Mouse (Mus musculus) midbrain, embryonic 11.5 days (tissue): Measurements from ENCODE around the gene Scube3. TPM values are rescaled to one million over a fixed set of nuclear protein-coding genes. Genes with fewer than 3 reads are reported as not detected.

ENCODE experiments used
- ATAC-seq: fragments of 200-750 bp; cut with Nextera tagmentation; 2 replicates; pipeline ENCODE4 v1.8.0; 2017; ENCODE audit warnings: moderate TSS enrichment, moderate library complexity; ENCODE audit not compliant: low FRiP score
- DNase-seq: peaks from one replicate; pipeline ENCODE4 v3.0.0; 2015; ENCODE audit warnings: low spot score; ENCODE audit errors: missing footprints
- H3K27ac ChIP-seq: fragments of 300-500 bp; sonication (generic); 2 replicates; pipeline ENCODE4 v1.5.1; 2014; ENCODE audit warnings: low read depth, low read length
- H3K27me3 ChIP-seq: fragments of 300-500 bp; sonication (generic); 2 replicates; pipeline ENCODE4 v1.6.1; 2014; ENCODE audit warnings: mild to moderate bottlenecking, low read length, moderate library complexity, mixed read lengths; ENCODE audit not compliant: control insufficient read depth, insufficient read depth
- H3K36me3 ChIP-seq: fragments of 300-500 bp; sonication (generic); 2 replicates; pipeline ENCODE4 v1.6.1; 2014; ENCODE audit warnings: mild to moderate bottlenecking, low read length, moderate library complexity, mixed read lengths; ENCODE audit not compliant: control insufficient read depth, insufficient read depth
- H3K4me1 ChIP-seq: fragments of 300-500 bp; sonication (generic); 2 replicates; pipeline ENCODE4 v1.6.1; 2014; ENCODE audit warnings: low read length; ENCODE audit not compliant: control insufficient read depth, insufficient read depth
- H3K4me2 ChIP-seq: fragments of 300-500 bp; sonication (generic); 2 replicates; pipeline ENCODE4 v1.6.1; 2014; ENCODE audit warnings: mild to moderate bottlenecking, moderate library complexity
- H3K4me3 ChIP-seq: fragments of 300-500 bp; sonication (generic); 2 replicates; pipeline ENCODE4 v1.5.1; 2014; ENCODE audit warnings: low read depth, low read length
- H3K9ac ChIP-seq: fragments of 300-500 bp; sonication (generic); 2 replicates; pipeline ENCODE4 v1.6.1; 2014; ENCODE audit warnings: low read length
- H3K9me3 ChIP-seq: fragments of 300-500 bp; sonication (generic); 2 replicates; pipeline ENCODE4 v1.6.1; 2016; ENCODE audit warnings: low read length; ENCODE audit not compliant: control insufficient read depth
- WGBS: fragments of 180-500 bp; shearing (Covaris S2); extraction: QIAGEN DNeasy Blood & Tissue Kit; methylation state at CpG from one replicate; pipeline ENCODE4 v1.1.7; 2014; 5-methylcytosine and 5-hydroxymethylcytosine counted together
- polyA plus RNA-seq: library from polyadenylated mRNA; unstranded; fragments of >200 nt; fragmentation: Nextera tagmentation; extraction: Ambion mirVana; gene quantifications from 2 replicates; pipeline ENCODE4 v1.2.1, GENCODE M21; 2014

The Scube3 gene
- polyA plus RNA-seq, 1 experiment from 2014 or later, result 10.2 TPM

GRCm38 (mm10) chr17:28104416-28104815, 37.5 kb upstream of the Scube3 start:
- no peak overlapping the region for H3K4me3 ChIP-seq
- no peaks in the 10 kb centered on the region for H3K36me3 ChIP-seq
- WGBS, result 89% methylated on average over 6 of the region's 6 CpGs
- H3K27me3 ChIP-seq, result no peaks in the 10 kb centered on the region; the same call in 1 of the 2 replicates
- no peaks in the 10 kb centered on the region; the same call in 1 of the 2 replicates for H3K9me3 ChIP-seq
- H3K4me2 ChIP-seq, result no peak overlapping the region
- no peak overlapping the region for H3K9ac ChIP-seq
- no peak for DNase-seq
- ATAC-seq, result no peak
- peaks cover 16% of the 10 kb centered on the region for H3K4me1 ChIP-seq
- no peak overlapping the region for H3K27ac ChIP-seq

GRCm38 (mm10) chr17:28106352-28106751, 35.6 kb upstream of the Scube3 start:
- Histone ChIP-seq H3K9ac (no peak overlapping the region), H3K4me3 (no peak overlapping the region), H3K4me1 (peaks cover 19% of the 10 kb centered on the region), H3K27ac (no peak overlapping the region), H3K36me3 (no peaks in the 10 kb centered on the region), H3K4me2 (no peak overlapping the region), H3K9me3 (no peaks in the 10 kb centered on the region; the same call in 1 of the 2 replicates), H3K27me3 (no peaks in the 10 kb centered on the region; the same call in 1 of the 2 replicates)
- DNase-seq (no peak), ATAC-seq (no peak)
- WGBS, result 83% methylated on average over 6 of the region's 6 CpGs

GRCm38 (mm10) chr17:28107275-28107674, 34.7 kb upstream of the Scube3 start:
- Histone ChIP-seq H3K9me3 (no peaks in the 10 kb centered on the region; the same call in 1 of the 2 replicates), H3K4me3 (no peak overlapping the region), H3K27me3 (no peaks in the 10 kb centered on the region; the same call in 1 of the 2 replicates), H3K27ac (peak overlapping the region; percentile 48), H3K4me2 (peak overlapping the region; percentile 26), H3K36me3 (no peaks in the 10 kb centered on the region), H3K4me1 (peaks cover 14% of the 10 kb centered on the region), H3K9ac (peak overlapping the region; percentile 33; the same call in 1 of the 2 replicates)
- DNase-seq (peak; percentile 93), ATAC-seq (peak; percentile 78)
- WGBS, result 6% methylated on average over 14 of the region's 14 CpGs

GRCm38 (mm10) chr17:28112266-28112665, 29.7 kb upstream of the Scube3 start:
- Histone ChIP-seq H3K4me2 (no peak overlapping the region), H3K9me3 (no peaks in the 10 kb centered on the region; the same call in 1 of the 2 replicates), H3K4me3 (no peak overlapping the region), H3K27me3 (no peaks in the 10 kb centered on the region; the same call in 1 of the 2 replicates), H3K4me1 (peaks cover 11% of the 10 kb centered on the region), H3K36me3 (no peaks in the 10 kb centered on the region), H3K27ac (no peak overlapping the region), H3K9ac (no peak overlapping the region)
- DNase-seq (no peak), ATAC-seq (no peak)
- 91% methylated on average over 8 of the region's 8 CpGs for WGBS

GRCm38 (mm10) chr17:28116335-28116734, 25.6 kb upstream of the Scube3 start:
- ATAC-seq, result no peak
- 64% methylated on average over 9 of the region's 9 CpGs for WGBS
- Histone ChIP-seq H3K9ac (no peak overlapping the region), H3K36me3 (no peaks in the 10 kb centered on the region), H3K27me3 (no peaks in the 10 kb centered on the region), H3K4me2 (no peak overlapping the region), H3K4me1 (peaks cover 4% of the 10 kb centered on the region; the same call in 1 of the 2 replicates), H3K9me3 (no peaks in the 10 kb centered on the region), H3K27ac (no peak overlapping the region), H3K4me3 (no peak overlapping the region)
- DNase-seq, result no peak

GRCm38 (mm10) chr17:28117451-28118209, 24.3 kb upstream of the Scube3 start:
- H3K4me1 ChIP-seq, result peaks cover 4% of the 10 kb centered on the region; the same call in 1 of the 2 replicates
- H3K9ac ChIP-seq, result no peak overlapping the region
- DNase-seq (no peak), ATAC-seq (no peak)
- H3K4me2 ChIP-seq, result no peak overlapping the region
- WGBS, result 63% methylated on average over 19 of the region's 19 CpGs
- H3K27ac ChIP-seq, result no peak overlapping the region
- H3K27me3 ChIP-seq, result no peaks in the 10 kb centered on the region
- H3K9me3 ChIP-seq, result no peaks in the 10 kb centered on the region
- no peaks in the 10 kb centered on the region for H3K36me3 ChIP-seq
- H3K4me3 ChIP-seq, result no peak overlapping the region

GRCm38 (mm10) chr17:28120460-28120859, 21.5 kb upstream of the Scube3 start:
- WGBS, result 82% methylated on average over 5 of the region's 5 CpGs
- DNase-seq, result no peak
- Histone ChIP-seq H3K27me3 (no peaks in the 10 kb centered on the region), H3K27ac (no peak overlapping the region), H3K4me2 (no peak overlapping the region), H3K4me3 (no peak overlapping the region), H3K9ac (no peak overlapping the region), H3K9me3 (no peaks in the 10 kb centered on the region), H3K4me1 (peaks cover 19% of the 10 kb centered on the region), H3K36me3 (no peaks in the 10 kb centered on the region)
- no peak for ATAC-seq

GRCm38 (mm10) chr17:28122949-28123348, 19.0 kb upstream of the Scube3 start:
- Histone ChIP-seq H3K4me1 (peaks cover 15% of the 10 kb centered on the region), H3K27ac (no peak overlapping the region), H3K36me3 (no peaks in the 10 kb centered on the region), H3K4me2 (no peak overlapping the region; the same call in 1 of the 2 replicates), H3K9ac (peak overlapping the region; percentile 34), H3K9me3 (no peaks in the 10 kb centered on the region), H3K4me3 (no peak overlapping the region), H3K27me3 (no peaks in the 10 kb centered on the region)
- 52% methylated on average over 13 of the region's 13 CpGs for WGBS
- DNase-seq (no peak), ATAC-seq (no peak)

- no peaks in the 10 kb centered on the region for H3K27me3 ChIP-seq
- H3K27ac ChIP-seq, result no peak overlapping the region; the same call in 1 of the 2 replicates
- H3K9ac ChIP-seq, result peak overlapping the region; percentile 34; the same call in 1 of the 2 replicates
- no peaks in the 10 kb centered on the region for H3K9me3 ChIP-seq
- H3K4me1 ChIP-seq, result peaks cover 15% of the 10 kb centered on the region
- WGBS, result 16% methylated on average over 7 of the region's 7 CpGs
- ATAC-seq (peak; percentile 65), DNase-seq (peak; percentile 94)
- no peak overlapping the region for H3K4me3 ChIP-seq
- H3K4me2 ChIP-seq, result peak overlapping the region; percentile 14; the same call in 1 of the 2 replicates
- H3K36me3 ChIP-seq, result no peaks in the 10 kb centered on the region
Observed at GRCm38 (mm10) chr17:28123627-28124026, 18.3 kb upstream of the Scube3 start.
